Mouse (Mus musculus) lung, adult 2 months (tissue): ENCODE measurements around the gene Abcb5.

Source experiments
- CTCF ChIP-seq: fragments of 200-500 bp; IDR thresholded peaks from 2 replicates; pipeline ENCODE4 v1.5.1; 2011; ENCODE audit warnings: mild to moderate bottlenecking, low read length, control low read depth; ENCODE audit not compliant: insufficient read depth
- POLR2A ChIP-seq: fragments of 200-500 bp; IDR thresholded peaks from 2 replicates; pipeline ENCODE4 v1.6.1; 2011; ENCODE audit warnings: low read depth, mild to moderate bottlenecking, control low read depth, low read length, borderline replicate concordance; ENCODE audit errors: extremely low read depth

GRCm38 (mm10) chr12:118840861-118841260 is 125.4 kb downstream of the Abcb5 start:
- TF ChIP-seq CTCF (no peak), POLR2A (no peak)
